Mouse (Mus musculus) cerebellum, postnatal 4 days (tissue): ENCODE data around the gene Olfr292.

Source experiments
- DNase-seq, 2 experiments: peaks; one replicate each; pipeline ENCODE4 v3.0.0; 2022; ENCODE audit warnings: low spot score in 2 of 2, mixed read lengths in 1 of 2

Olfr292 gene

GRCm38 (mm10) chr7:86688030-86688429 lies at the start of gene Olfr292:
Olfr292 (plus strand) TSS chr7:86688330.
- DNase-seq, result no peak

- no peak for DNase-seq
Measured at GRCm38 (mm10) chr7:86648761-86649160, 39.4 kb upstream of the Olfr292 start, which contains the start of gene Olfr293. Olfr293 (plus strand) TSS chr7:86649061.

- DNase-seq, result no peak
Measured at GRCm38 (mm10) chr7:86725013-86725412, 36.9 kb downstream of the Olfr292 start.
